Mouse (Mus musculus) lung, adult 2 months (tissue): ENCODE results near the gene Golga1.

Experiments
- CTCF ChIP-seq: fragments of 200-500 bp; IDR thresholded peaks from 2 replicates; pipeline ENCODE4 v1.5.1; 2011; ENCODE audit warnings: mild to moderate bottlenecking, low read length, control low read depth; ENCODE audit not compliant: insufficient read depth
- POLR2A ChIP-seq: fragments of 200-500 bp; IDR thresholded peaks from 2 replicates; pipeline ENCODE4 v1.6.1; 2011; ENCODE audit warnings: low read depth, mild to moderate bottlenecking, control low read depth, low read length, borderline replicate concordance; ENCODE audit errors: extremely low read depth

- TF ChIP-seq CTCF (no peak), POLR2A (no peak)
Observed at GRCm38 (mm10) chr2:39091966-39092365, 26.6 kb upstream of the Golga1 start.
